Mouse (Mus musculus) olfactory bulb, adult 2 months (tissue): ENCODE results near the gene Lpar1.

Experiments
- CTCF ChIP-seq: fragments of 200-500 bp; IDR thresholded peaks from 2 replicates; pipeline ENCODE4 v1.5.1; 2012; ENCODE audit warnings: low read depth, mild to moderate bottlenecking, low read length, moderate library complexity; ENCODE audit not compliant: insufficient read depth
- POLR2A ChIP-seq: fragments of 200-500 bp; IDR thresholded peaks from 2 replicates; pipeline ENCODE4 v1.6.1; 2012; ENCODE audit warnings: mild to moderate bottlenecking, low read depth, low read length, moderate library complexity; ENCODE audit not compliant: insufficient read depth

DNA sequence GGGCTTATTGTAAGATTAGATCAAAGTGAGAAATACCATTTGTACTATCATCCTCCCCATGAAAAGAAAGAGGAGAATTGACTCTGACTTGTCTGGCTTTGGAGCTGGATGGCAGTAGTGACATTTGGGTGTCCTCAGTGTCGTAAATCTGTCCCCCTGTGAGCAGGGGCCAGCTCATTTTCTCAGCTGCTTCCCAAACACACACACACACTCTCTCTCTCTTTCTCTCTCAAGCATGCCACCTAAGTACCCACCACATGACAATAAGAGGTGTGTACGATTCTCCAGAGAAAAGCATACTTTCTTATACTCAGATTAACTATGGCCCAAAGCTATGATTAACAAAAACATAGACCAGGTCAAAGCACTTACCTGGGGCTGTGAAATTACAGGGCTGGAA lies 49.4 kb downstream of the Lpar1 start:
- TF ChIP-seq POLR2A = no peak
- TF ChIP-seq CTCF = no peak
